Mouse (Mus musculus): ENCODE results near the gene Sp100. TPM values are rescaled to one million over a fixed set of nuclear protein-coding genes. Genes with fewer than 3 reads are reported as not detected.
A peak's percentile ranks its signal among the peaks of the same experiment; 100 is the strongest.

The Sp100 gene
- polyA plus RNA-seq, 1 experiment from 2014 or later: 6.6 TPM

DNA sequence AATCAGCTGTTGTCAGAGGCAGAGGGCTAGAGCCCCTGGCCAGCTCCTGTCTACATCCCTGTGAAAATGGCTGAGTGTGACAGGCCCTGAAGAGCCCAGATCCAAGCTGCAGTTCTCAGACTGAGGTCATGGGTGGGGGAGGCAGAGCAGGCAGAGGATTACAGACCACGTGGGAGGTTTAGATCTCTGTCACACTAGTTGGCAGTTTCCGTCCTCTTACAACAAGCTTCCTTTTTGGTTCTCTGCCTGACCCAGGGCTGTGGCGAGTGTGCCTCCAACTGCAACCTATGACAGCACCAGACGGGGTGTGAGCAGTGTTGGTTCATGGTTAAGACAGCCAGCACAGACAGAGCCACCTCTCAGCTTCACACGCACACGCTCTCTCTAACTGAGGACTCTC lies 101.7 kb downstream of the Sp100 start:
- H3K9ac ChIP-seq: no peak overlapping the region
- H3K9me3 ChIP-seq (replicated peaks): no peaks in the 10 kb centered on the region
- no peaks in the 10 kb centered on the region for H3K27me3 ChIP-seq
- ATAC-seq (ENCODE audit: insufficient read depth): peak; percentile 52; the same call in 1 of the 2 replicates
- H3K4me3 ChIP-seq (replicated peaks): no peak overlapping the region
- no peak overlapping the region; the same call in 1 of the 2 replicates for H3K4me2 ChIP-seq
- H3K36me3 ChIP-seq (replicated peaks): no peaks in the 10 kb centered on the region
- 37% methylated on average over 6 of the region's 6 CpGs for WGBS (ENCODE audit: insufficient replicate concordance)
- H3K27ac ChIP-seq (replicated peaks): peak overlapping the region; percentile 14; the same call in 1 of the 2 replicates
- H3K4me1 ChIP-seq (replicated peaks): peaks cover 7% of the 10 kb centered on the region; the same call in 1 of the 2 replicates

- H3K9me3 ChIP-seq (replicated peaks): no peaks in the 10 kb centered on the region
- H3K27me3 ChIP-seq: no peaks in the 10 kb centered on the region
- WGBS (ENCODE audit: insufficient replicate concordance): 47% methylated on average over 11 of the region's 11 CpGs
- H3K4me2 ChIP-seq: no peak overlapping the region; the same call in 1 of the 2 replicates
- H3K36me3 ChIP-seq (replicated peaks): no peaks in the 10 kb centered on the region
- H3K4me3 ChIP-seq (replicated peaks): no peak overlapping the region
- ATAC-seq (ENCODE audit: insufficient read depth): no peak
- peaks cover 7% of the 10 kb centered on the region; the same call in 1 of the 2 replicates for H3K4me1 ChIP-seq (replicated peaks)
- H3K27ac ChIP-seq (replicated peaks): peak overlapping the region; percentile 14; the same call in 1 of the 2 replicates
- no peak overlapping the region for H3K9ac ChIP-seq
Measured at GRCm38 (mm10) chr1:85751932-85752680, 102.3 kb downstream of the Sp100 start.

GRCm38 (mm10) chr1:85757531-85758230 lies 107.9 kb downstream of the Sp100 start:
- Histone ChIP-seq H3K4me1 (replicated peaks) (no peaks in the 10 kb centered on the region; the same call in 1 of the 2 replicates), H3K9me3 (replicated peaks) (no peaks in the 10 kb centered on the region), H3K9ac (no peak overlapping the region), H3K27ac (replicated peaks) (no peak overlapping the region), H3K4me2 (no peak overlapping the region), H3K4me3 (replicated peaks) (no peak overlapping the region), H3K36me3 (replicated peaks) (no peaks in the 10 kb centered on the region), H3K27me3 (no peaks in the 10 kb centered on the region)
- no peak for ATAC-seq (ENCODE audit: insufficient read depth)
- WGBS (ENCODE audit: insufficient replicate concordance): 46% methylated on average over 6 of the region's 6 CpGs

GRCm38 (mm10) chr1:85758231-85758968 lies 108.6 kb downstream of the Sp100 start:
- Histone ChIP-seq H3K4me2 (0 out of 2 replicates have a peak overlapping the region, but pooled peaks have one; percentile 5), H3K36me3 (replicated peaks) (no peaks in the 10 kb centered on the region), H3K9me3 (replicated peaks) (no peaks in the 10 kb centered on the region), H3K27me3 (no peaks in the 10 kb centered on the region), H3K4me1 (replicated peaks) (no peaks in the 10 kb centered on the region; the same call in 1 of the 2 replicates), H3K9ac (no peak overlapping the region), H3K27ac (replicated peaks) (no peak overlapping the region), H3K4me3 (replicated peaks) (no peak overlapping the region)
- WGBS (ENCODE audit: insufficient replicate concordance): 27% methylated on average over 14 of the region's 14 CpGs
- no peak for ATAC-seq (ENCODE audit: insufficient read depth)

DNA sequence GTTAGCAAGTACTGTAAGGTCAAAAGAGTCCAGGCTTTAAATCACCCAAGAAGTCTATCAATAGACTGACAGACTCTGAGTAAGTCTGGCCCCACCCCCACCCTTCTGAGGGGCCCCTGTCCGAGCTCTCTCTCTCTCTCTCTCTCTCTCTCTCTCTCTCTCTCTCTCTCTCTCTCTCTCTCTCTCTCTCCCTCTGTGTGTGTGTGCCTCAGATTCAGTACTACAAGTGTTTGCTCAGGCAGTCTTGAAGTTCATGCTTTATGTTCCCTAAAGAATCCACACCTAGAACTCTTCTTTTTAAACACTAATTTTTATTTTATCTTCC lies 109.1 kb downstream of the Sp100 start:
- Histone ChIP-seq H3K27me3 (no peaks in the 10 kb centered on the region), H3K4me1 (replicated peaks) (no peaks in the 10 kb centered on the region; the same call in 1 of the 2 replicates), H3K4me3 (replicated peaks) (no peak overlapping the region), H3K4me2 (no peak overlapping the region), H3K36me3 (replicated peaks) (no peaks in the 10 kb centered on the region), H3K27ac (replicated peaks) (no peak overlapping the region), H3K9ac (no peak overlapping the region), H3K9me3 (replicated peaks) (no peaks in the 10 kb centered on the region)
- 0% methylated on average over 1 of the region's 1 CpGs for WGBS (ENCODE audit: insufficient replicate concordance)
- no peak for ATAC-seq (ENCODE audit: insufficient read depth)

Small RNAs within 50 kb of the gene (microRNA-seq; reads per million reads assigned to microRNA genes)
- gene Mir8096: not detected

Other genes starting within 250 kb of the Sp100 start
- gene G530012D18Rik, start 74.3 kb upstream of the Sp100 start, polyA plus RNA-seq (2015; fragmentation: Nextera tagmentation; extraction: Ambion mirVana): 0.66 TPM in 1 of 2 replicates, not detected in the other
- gene Sp110, start 51.2 kb upstream of the Sp100 start, polyA plus RNA-seq (2015; fragmentation: Nextera tagmentation; extraction: Ambion mirVana): 5.2 and 5.7 TPM in 2 replicates
- gene Sp140, start 49.6 kb upstream of the Sp100 start, polyA plus RNA-seq (2015; fragmentation: Nextera tagmentation; extraction: Ambion mirVana): 5.6 and 5.7 TPM in 2 replicates
- gene A630001G21Rik, start 128.7 kb downstream of the Sp100 start, polyA plus RNA-seq (2015; fragmentation: Nextera tagmentation; extraction: Ambion mirVana): 1.9 and 2.8 TPM in 2 replicates
- 11.2 and 12.1 TPM in 2 replicates for gene Cab39, start 143.5 kb downstream of the Sp100 start, polyA plus RNA-seq (2015; fragmentation: Nextera tagmentation; extraction: Ambion mirVana)
- gene Itm2c, start 244.3 kb downstream of the Sp100 start, polyA plus RNA-seq (2015; fragmentation: Nextera tagmentation; extraction: Ambion mirVana): 48.9 and 59.6 TPM in 2 replicates